Mouse (Mus musculus) neural tube, postnatal 0 days (tissue): ENCODE data around the gene 4933405L10Rik. TPM values are rescaled to one million over a fixed set of nuclear protein-coding genes. Genes with fewer than 3 reads are reported as not detected.

ENCODE experiments used
- polyA plus RNA-seq: library from polyadenylated mRNA; unstranded; fragments of >200 nt; fragmentation: Nextera tagmentation; extraction: Ambion mirVana; gene quantifications from 2 replicates; pipeline ENCODE4 v1.2.1, GENCODE M21; 2015

Gene 4933405L10Rik
- polyA plus RNA-seq, result 0.28 TPM in 1 of 2 replicates, not detected in the other

GRCm38 (mm10) chr8:105707498-105708403 lies at the start of gene 4933405L10Rik, which contains the start of gene Enkd1:
Gene 4933405L10Rik (plus strand): TSS chr8:105707655.
Gene Enkd1 (minus strand): TSS chr8:105708210.

GRCm38 (mm10) chr8:105685796-105686308 lies 21.6 kb upstream of the 4933405L10Rik start, which contains the start of gene Carmil2:
Gene Carmil2 (plus strand): TSS chr8:105686274.

GRCm38 (mm10) chr8:105700966-105701824 lies 6.3 kb upstream of the 4933405L10Rik start, which contains the start of the genes Acd and Pard6a:
Gene Acd (minus strand): TSS chr8:105701102.
Gene Pard6a (plus strand): TSS chr8:105701148.

GRCm38 (mm10) chr8:105758277-105759108 lies 51.0 kb downstream of the 4933405L10Rik start, which contains the start of gene Gfod2:
Gene Gfod2 (minus strand): TSS chr8:105758664.

Other genes with a start within 250 kb of the 4933405L10Rik start
- gene Tppp3, start 236.1 kb upstream of the 4933405L10Rik start, polyA plus RNA-seq, result 263 and 304 TPM in 2 replicates
- gene Zdhhc1, start 210.8 kb upstream of the 4933405L10Rik start, polyA plus RNA-seq, result 33.4 and 36.8 TPM in 2 replicates
- gene Hsd11b2, start 188.9 kb upstream of the 4933405L10Rik start, polyA plus RNA-seq, result 0.45 and 0.53 TPM in 2 replicates
- gene Atp6v0d1, start 141.6 kb upstream of the 4933405L10Rik start, polyA plus RNA-seq, result 272 and 303 TPM in 2 replicates
- gene Ripor1, start 102.4 kb upstream of the 4933405L10Rik start, polyA plus RNA-seq, result 29.7 and 37.3 TPM in 2 replicates
- 75.4 and 85.3 TPM in 2 replicates for gene Ctcf, start 71.1 kb upstream of the 4933405L10Rik start, polyA plus RNA-seq
- 0.62 and 0.68 TPM in 2 replicates for gene Agrp, start 70.3 kb upstream of the 4933405L10Rik start, polyA plus RNA-seq
- 40.1 and 40.8 TPM in 2 replicates for gene Carmil2, start 21.4 kb upstream of the 4933405L10Rik start, polyA plus RNA-seq
- gene Acd, start 6.6 kb upstream of the 4933405L10Rik start, polyA plus RNA-seq, result 68.4 and 74.5 TPM in 2 replicates
- 74.7 and 80.3 TPM in 2 replicates for gene Pard6a, start 6.5 kb upstream of the 4933405L10Rik start, polyA plus RNA-seq
- gene Enkd1, start 555 bp downstream of the 4933405L10Rik start, polyA plus RNA-seq, result 18.7 and 20.6 TPM in 2 replicates
- gene Gfod2, start 51.0 kb downstream of the 4933405L10Rik start, polyA plus RNA-seq, result 43.2 and 48.6 TPM in 2 replicates
- gene Ranbp10, start 119.7 kb downstream of the 4933405L10Rik start, polyA plus RNA-seq, result 6.8 and 7.9 TPM in 2 replicates
- 0.25 and 0.45 TPM in 2 replicates for gene Tsnaxip1, start 120.1 kb downstream of the 4933405L10Rik start, polyA plus RNA-seq
- 33.7 and 38.1 TPM in 2 replicates for gene Cenpt, start 145.6 kb downstream of the 4933405L10Rik start, polyA plus RNA-seq
- 46.5 and 47.5 TPM in 2 replicates for gene Thap11, start 147.5 kb downstream of the 4933405L10Rik start, polyA plus RNA-seq
- 124 and 138 TPM in 2 replicates for gene Nutf2, start 152.9 kb downstream of the 4933405L10Rik start, polyA plus RNA-seq
- 28.9 and 35.3 TPM in 2 replicates for gene Edc4, start 173.2 kb downstream of the 4933405L10Rik start, polyA plus RNA-seq
- 2.4 and 5.5 TPM in 2 replicates for gene Nrn1l, start 185.9 kb downstream of the 4933405L10Rik start, polyA plus RNA-seq
- 8.6 and 9.3 TPM in 2 replicates for gene Pskh1, start 192.8 kb downstream of the 4933405L10Rik start, polyA plus RNA-seq
- 1.8 and 2.8 TPM in 2 replicates for gene Ctrl, start 226.2 kb downstream of the 4933405L10Rik start, polyA plus RNA-seq
- gene Psmb10, start 230.8 kb downstream of the 4933405L10Rik start, polyA plus RNA-seq, result 127 and 138 TPM in 2 replicates
- 16.8 TPM in 2 replicates for gene Lcat, start 235.7 kb downstream of the 4933405L10Rik start, polyA plus RNA-seq